Mouse (Mus musculus): ENCODE measurements around the gene Sp4. TPM values are rescaled to one million over a fixed set of nuclear protein-coding genes. Genes with fewer than 3 reads are reported as not detected.

The Sp4 gene
- polyA plus RNA-seq, 1 experiment from 2014 or later = 6.9 TPM

DNA sequence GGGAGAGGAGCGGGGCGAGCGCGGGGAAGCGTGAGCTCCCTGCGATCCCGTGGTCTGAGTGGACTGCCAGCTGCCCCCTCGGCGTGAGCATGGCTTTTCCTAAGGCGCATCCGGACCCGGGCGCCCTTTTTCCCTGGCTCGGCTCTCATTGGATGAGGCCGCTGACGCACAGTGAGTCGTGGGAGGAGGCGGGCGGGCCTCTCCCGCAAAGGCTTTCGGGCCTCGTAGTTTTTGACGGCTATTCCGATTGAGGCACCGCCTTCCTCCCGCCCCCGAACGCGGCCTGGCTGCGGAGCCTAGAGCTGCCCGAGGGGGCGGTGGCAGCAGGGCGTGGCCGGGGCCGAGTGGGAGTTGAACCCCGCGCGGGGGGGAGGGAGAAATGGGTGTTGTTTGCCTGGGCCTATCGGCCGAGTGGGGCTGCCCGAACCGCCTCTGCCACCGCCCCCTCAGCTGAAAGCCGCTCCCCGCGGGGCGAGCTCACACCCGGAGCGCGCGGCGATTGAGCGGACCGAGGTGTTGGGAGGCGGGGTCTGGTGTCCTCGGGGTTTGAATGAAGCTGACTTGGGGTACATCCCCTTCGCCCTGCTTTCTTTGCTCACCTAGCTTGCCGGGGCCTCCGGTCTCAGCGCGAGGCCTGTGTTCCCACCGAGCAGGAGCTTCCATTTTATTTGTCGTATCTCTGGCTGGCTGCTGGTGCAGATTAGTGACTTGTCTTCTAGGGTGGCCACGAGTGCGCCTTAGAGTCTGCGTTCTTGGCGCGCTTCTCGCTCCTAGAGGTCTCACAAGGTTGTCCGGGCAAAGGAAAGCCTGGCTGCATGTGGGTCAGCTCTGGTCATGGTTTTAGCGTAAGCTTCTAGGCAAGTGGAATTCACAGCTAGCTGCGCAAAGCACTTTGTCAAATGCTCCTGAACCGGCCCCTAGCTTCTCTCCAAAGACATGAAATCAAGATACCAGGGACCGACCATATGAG lies 911 bp upstream of the Sp4 start:
- peak overlapping the region; percentile 87 for H3K9ac ChIP-seq (ENCODE audit: low read depth, low read length)
- DNase-seq (ENCODE audit: low spot score) (peak; percentile 99), ATAC-seq (replicated peaks; ENCODE audit: low FRiP score, low read depth) (peak; percentile 93)
- no peaks in the 10 kb centered on the region for H3K9me3 ChIP-seq (replicated peaks; ENCODE audit: low read length)
- peak; percentile 53 for TF ChIP-seq CTCF (IDR thresholded peaks at IDR 0.05; ENCODE audit: low read depth)
- peak overlapping the region; percentile 96 for H3K27ac ChIP-seq
- H3K27me3 ChIP-seq (ENCODE audit: insufficient read depth, low read length) = no peaks in the 10 kb centered on the region
- 1% methylated on average over 68 of the region's 74 CpGs for WGBS
- H3K4me2 ChIP-seq (ENCODE audit: low read length) = peak overlapping the region; percentile 86
- H3K36me3 ChIP-seq (ENCODE audit: insufficient read depth, low read length) = no peaks in the 10 kb centered on the region
- H3K4me1 ChIP-seq (replicated peaks; ENCODE audit: insufficient read depth, low read length) = no peaks in the 10 kb centered on the region
- peak overlapping the region; percentile 75 for H3K4me3 ChIP-seq (replicated peaks; ENCODE audit: low read depth, low read length)

DNA sequence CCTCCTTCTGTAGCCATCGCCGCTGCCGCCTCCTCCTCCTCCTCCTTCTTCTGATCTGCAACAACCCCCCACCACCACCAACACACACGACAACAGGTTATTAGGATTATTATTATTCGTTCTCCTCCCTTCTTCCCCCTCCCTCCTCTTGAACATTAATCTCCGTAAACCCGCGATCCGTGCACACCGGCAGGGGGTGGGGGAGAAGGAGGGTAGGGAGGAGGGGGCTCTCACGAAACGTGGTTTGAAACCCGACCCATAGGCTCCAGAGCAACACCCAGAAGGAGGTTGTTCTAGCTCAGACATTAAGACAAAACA lies 527 bp downstream of the Sp4 start:
- Histone ChIP-seq H3K27ac (peak overlapping the region; percentile 96), H3K36me3 (ENCODE audit: insufficient read depth, low read length) (no peaks in the 10 kb centered on the region), H3K9me3 (replicated peaks; ENCODE audit: low read length) (no peaks in the 10 kb centered on the region), H3K9ac (ENCODE audit: low read depth, low read length) (peak overlapping the region; percentile 66), H3K4me3 (replicated peaks; ENCODE audit: low read depth, low read length) (peak overlapping the region; percentile 75), H3K4me1 (replicated peaks; ENCODE audit: insufficient read depth, low read length) (no peaks in the 10 kb centered on the region), H3K4me2 (ENCODE audit: low read length) (peak overlapping the region; percentile 56), H3K27me3 (ENCODE audit: insufficient read depth, low read length) (no peaks in the 10 kb centered on the region)
- DNase-seq (ENCODE audit: low spot score) (no peak), ATAC-seq (replicated peaks; ENCODE audit: low FRiP score, low read depth) (no peak)
- under 1% methylated on average over 13 of the region's 13 CpGs for WGBS
- TF ChIP-seq CTCF (IDR thresholded peaks at IDR 0.05; ENCODE audit: low read depth) = peak; percentile 31; the same call in 1 of the 2 replicates

- H3K27ac ChIP-seq = no peak overlapping the region
- no peak for TF ChIP-seq CTCF (IDR thresholded peaks at IDR 0.05; ENCODE audit: low read depth)
- H3K9ac ChIP-seq (ENCODE audit: low read depth, low read length) = no peak overlapping the region
- no peak overlapping the region for H3K4me3 ChIP-seq (replicated peaks; ENCODE audit: low read depth, low read length)
- ATAC-seq (replicated peaks; ENCODE audit: low FRiP score, low read depth) = no peak
- no peaks in the 10 kb centered on the region for H3K27me3 ChIP-seq (ENCODE audit: insufficient read depth, low read length)
- peak; percentile 68 for DNase-seq (ENCODE audit: low spot score)
- WGBS = 27% methylated on average over 6 of the region's 6 CpGs
- H3K4me1 ChIP-seq (replicated peaks; ENCODE audit: insufficient read depth, low read length) = no peaks in the 10 kb centered on the region
- peak overlapping the region; percentile 56 for H3K4me2 ChIP-seq (ENCODE audit: low read length)
- H3K9me3 ChIP-seq (replicated peaks; ENCODE audit: low read length) = no peaks in the 10 kb centered on the region
- H3K36me3 ChIP-seq (ENCODE audit: insufficient read depth, low read length) = no peaks in the 10 kb centered on the region
Observed at GRCm38 (mm10) chr12:118299956-118300355, 1.3 kb downstream of the Sp4 start.

- TF ChIP-seq CTCF (IDR thresholded peaks at IDR 0.05; ENCODE audit: low read depth) = no peak
- WGBS = 66% methylated on average over 9 of the region's 9 CpGs
Observed at GRCm38 (mm10) chr12:118299172-118299571, 2.1 kb downstream of the Sp4 start.

GRCm38 (mm10) chr12:118298516-118298915 lies 2.7 kb downstream of the Sp4 start:
- no peak for ATAC-seq (replicated peaks; ENCODE audit: low FRiP score, low read depth)
- Histone ChIP-seq H3K9me3 (replicated peaks; ENCODE audit: low read length) (no peaks in the 10 kb centered on the region), H3K4me3 (replicated peaks; ENCODE audit: low read depth, low read length) (no peak overlapping the region), H3K4me2 (ENCODE audit: low read length) (no peak overlapping the region), H3K36me3 (ENCODE audit: insufficient read depth, low read length) (no peaks in the 10 kb centered on the region), H3K4me1 (replicated peaks; ENCODE audit: insufficient read depth, low read length) (no peaks in the 10 kb centered on the region), H3K27me3 (ENCODE audit: insufficient read depth, low read length) (no peaks in the 10 kb centered on the region), H3K9ac (ENCODE audit: low read depth, low read length) (no peak overlapping the region), H3K27ac (no peak overlapping the region)
- WGBS = 80% methylated on average over 2 of the region's 2 CpGs
- DNase-seq (ENCODE audit: low spot score) = no peak
- TF ChIP-seq CTCF (IDR thresholded peaks at IDR 0.05; ENCODE audit: low read depth) = no peak

More at GRCm38 (mm10) chr12:118299172-118299571, 2.1 kb downstream of the Sp4 start:
- Histone ChIP-seq H3K9ac (ENCODE audit: low read depth, low read length) (no peak overlapping the region), H3K36me3 (ENCODE audit: insufficient read depth, low read length) (no peaks in the 10 kb centered on the region), H3K27ac (no peak overlapping the region), H3K9me3 (replicated peaks; ENCODE audit: low read length) (no peaks in the 10 kb centered on the region), H3K4me2 (ENCODE audit: low read length) (no peak overlapping the region), H3K4me1 (replicated peaks; ENCODE audit: insufficient read depth, low read length) (no peaks in the 10 kb centered on the region), H3K27me3 (ENCODE audit: insufficient read depth, low read length) (no peaks in the 10 kb centered on the region), H3K4me3 (replicated peaks; ENCODE audit: low read depth, low read length) (no peak overlapping the region)
- ATAC-seq (replicated peaks; ENCODE audit: low FRiP score, low read depth) (no peak), DNase-seq (ENCODE audit: low spot score) (no peak)

DNA sequence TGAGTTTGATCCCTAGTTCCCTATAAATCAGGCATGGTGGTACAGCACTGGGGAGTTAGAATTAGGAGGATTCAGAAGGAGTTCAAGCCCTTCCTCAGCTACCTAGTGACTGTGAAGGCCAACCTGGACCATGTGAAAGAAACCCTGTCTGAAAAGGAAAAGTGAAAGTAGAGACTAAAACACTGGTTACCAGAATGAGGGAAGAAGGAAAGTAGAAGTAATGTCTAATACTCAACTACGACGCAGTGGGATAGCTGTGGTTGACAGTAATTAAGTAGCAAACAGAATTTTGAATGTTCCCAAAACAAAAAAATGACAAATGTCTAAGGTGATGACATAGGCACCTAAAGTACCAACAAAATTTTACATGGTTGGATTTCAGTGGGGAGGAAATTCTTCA lies 5.0 kb downstream of the Sp4 start:
- H3K4me1 ChIP-seq (replicated peaks; ENCODE audit: insufficient read depth, low read length) = no peaks in the 10 kb centered on the region
- TF ChIP-seq CTCF (IDR thresholded peaks at IDR 0.05; ENCODE audit: low read depth) = no peak
- no peaks in the 10 kb centered on the region for H3K27me3 ChIP-seq (ENCODE audit: insufficient read depth, low read length)
- H3K36me3 ChIP-seq (ENCODE audit: insufficient read depth, low read length) = no peaks in the 10 kb centered on the region
- ATAC-seq (replicated peaks; ENCODE audit: low FRiP score, low read depth) (no peak), DNase-seq (ENCODE audit: low spot score) (no peak)
- WGBS = 90% methylated on average over 2 of the region's 2 CpGs
- no peak overlapping the region for H3K4me2 ChIP-seq (ENCODE audit: low read length)
- no peak overlapping the region for H3K4me3 ChIP-seq (replicated peaks; ENCODE audit: low read depth, low read length)
- H3K9ac ChIP-seq (ENCODE audit: low read depth, low read length) = no peak overlapping the region
- no peaks in the 10 kb centered on the region for H3K9me3 ChIP-seq (replicated peaks; ENCODE audit: low read length)
- no peak overlapping the region for H3K27ac ChIP-seq
